Mouse (Mus musculus): ENCODE data around the gene Znrf1.

The Znrf1 gene

GRCm38 (mm10) chr8:111599707-111600444 lies 64.0 kb downstream of the Znrf1 start:
- DNase-seq: no peak

- DNase-seq: no peak
Observed at GRCm38 (mm10) chr8:111602050-111602449, 66.2 kb downstream of the Znrf1 start.

GRCm38 (mm10) chr8:111604986-111605385 lies 69.1 kb downstream of the Znrf1 start:
- DNase-seq: no peak

GRCm38 (mm10) chr8:111606961-111607360 lies 71.1 kb downstream of the Znrf1 start:
- DNase-seq: no peak

GRCm38 (mm10) chr8:111607414-111607813 lies 71.5 kb downstream of the Znrf1 start:
- no peak for DNase-seq

GRCm38 (mm10) chr8:111613181-111613580 lies 77.3 kb downstream of the Znrf1 start:
- no peak for DNase-seq

GRCm38 (mm10) chr8:111614786-111615701 lies 79.1 kb downstream of the Znrf1 start:
- no peak for DNase-seq

GRCm38 (mm10) chr8:111617812-111618211 lies 81.9 kb downstream of the Znrf1 start:
- no peak for DNase-seq

- no peak for DNase-seq
Observed at GRCm38 (mm10) chr8:111618273-111618672, 82.4 kb downstream of the Znrf1 start.

- no peak for DNase-seq
Observed at GRCm38 (mm10) chr8:111619936-111620335, 84.0 kb downstream of the Znrf1 start.

GRCm38 (mm10) chr8:111622104-111622503 lies 86.2 kb downstream of the Znrf1 start:
- DNase-seq: no peak

- DNase-seq: no peak
Observed at GRCm38 (mm10) chr8:111622553-111622952, 86.7 kb downstream of the Znrf1 start.

GRCm38 (mm10) chr8:111624081-111624852 lies 88.4 kb downstream of the Znrf1 start:
- peak; percentile 54 for DNase-seq

GRCm38 (mm10) chr8:111624853-111625221 lies 88.9 kb downstream of the Znrf1 start:
- DNase-seq: peak; percentile 66

GRCm38 (mm10) chr8:111625694-111626527 lies 90.0 kb downstream of the Znrf1 start:
- DNase-seq: peak; percentile 76

GRCm38 (mm10) chr8:111626528-111626820 lies 90.6 kb downstream of the Znrf1 start:
- no peak for DNase-seq

- no peak for DNase-seq
Observed at GRCm38 (mm10) chr8:111626933-111627332, 91.0 kb downstream of the Znrf1 start.

GRCm38 (mm10) chr8:111627923-111628322 lies 92.0 kb downstream of the Znrf1 start:
- no peak for DNase-seq

GRCm38 (mm10) chr8:111628401-111628800 lies 92.5 kb downstream of the Znrf1 start:
- DNase-seq: peak; percentile 74

- DNase-seq: peak; percentile 48
Observed at GRCm38 (mm10) chr8:111628894-111629501, 93.1 kb downstream of the Znrf1 start.

- peak; percentile 19 for DNase-seq
Observed at GRCm38 (mm10) chr8:111630105-111630521, 94.2 kb downstream of the Znrf1 start, which contains the start of gene Ldhd. Ldhd (minus strand) TSS chr8:111630374.

GRCm38 (mm10) chr8:111631589-111631988 lies 95.7 kb downstream of the Znrf1 start:
- no peak for DNase-seq

All from thymus, postnatal 25 days (tissue).